Mouse (Mus musculus): ENCODE results near the gene Cyp2d12.
"Not testable (repeated sequence)": the region's sequence is repeated elsewhere in the genome, so short reads cannot be mapped to it uniquely, and the experiment has no call there.

Cyp2d12 gene

DNA sequence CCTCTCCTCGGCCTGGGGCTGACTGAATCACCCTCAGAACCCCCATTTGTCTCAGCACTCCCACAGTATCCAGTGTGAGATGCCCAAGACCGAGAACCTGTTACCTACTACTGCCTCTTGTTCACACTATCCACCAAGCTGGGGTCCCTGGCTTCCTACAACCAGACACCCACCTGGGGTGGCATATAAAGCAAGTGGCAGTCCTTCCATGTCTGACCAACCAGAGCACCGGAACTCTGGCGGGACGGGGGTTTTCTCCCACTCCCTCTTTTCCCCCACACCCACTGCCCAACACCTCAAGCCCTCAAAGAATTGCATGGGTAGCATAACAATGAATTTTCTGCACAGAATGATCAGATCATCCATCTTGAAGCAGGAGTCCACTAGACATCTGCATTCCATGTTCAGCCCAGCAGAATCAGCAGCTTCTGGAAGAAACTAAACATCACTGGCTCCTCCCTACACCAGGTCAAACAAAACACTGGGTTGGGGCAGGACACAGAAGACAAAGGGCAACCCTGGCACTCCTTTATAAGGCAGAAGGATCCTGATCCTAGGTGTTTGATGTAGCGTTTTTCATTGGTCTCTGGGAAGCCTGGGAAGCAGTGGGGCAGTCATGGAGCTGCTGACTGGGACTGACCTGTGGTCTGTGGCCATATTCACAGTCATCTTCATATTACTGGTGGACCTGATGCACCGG lies at the start of gene Cyp2d12:
TSS of gene Cyp2d12 (plus strand) at position 542 of the 700 bp plus-strand sequence.
- DNase-seq (ENCODE audit: low read depth) = no peak

DNA sequence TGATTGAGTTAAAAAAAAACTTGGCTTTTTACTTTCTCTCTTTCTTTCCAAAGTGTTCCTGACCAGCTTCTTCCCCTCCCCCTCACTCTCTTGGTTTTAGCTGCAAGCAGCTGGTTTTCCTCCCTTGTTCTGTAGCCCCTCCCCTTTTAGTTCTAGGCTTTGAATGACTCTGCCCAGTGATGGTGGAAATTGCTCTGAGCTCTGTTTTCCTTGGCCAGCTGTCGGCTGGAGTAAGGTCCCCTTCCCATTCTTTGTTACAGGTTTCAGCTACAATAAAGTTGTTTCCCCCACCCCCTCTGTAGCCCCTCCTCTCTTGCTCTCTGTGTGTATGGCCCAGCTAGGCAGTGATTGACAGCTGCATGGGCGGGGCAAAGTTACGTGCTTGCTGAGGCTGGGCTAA lies 47.9 kb upstream of the Cyp2d12 start:
- no peak for DNase-seq (ENCODE audit: low read depth)

DNA sequence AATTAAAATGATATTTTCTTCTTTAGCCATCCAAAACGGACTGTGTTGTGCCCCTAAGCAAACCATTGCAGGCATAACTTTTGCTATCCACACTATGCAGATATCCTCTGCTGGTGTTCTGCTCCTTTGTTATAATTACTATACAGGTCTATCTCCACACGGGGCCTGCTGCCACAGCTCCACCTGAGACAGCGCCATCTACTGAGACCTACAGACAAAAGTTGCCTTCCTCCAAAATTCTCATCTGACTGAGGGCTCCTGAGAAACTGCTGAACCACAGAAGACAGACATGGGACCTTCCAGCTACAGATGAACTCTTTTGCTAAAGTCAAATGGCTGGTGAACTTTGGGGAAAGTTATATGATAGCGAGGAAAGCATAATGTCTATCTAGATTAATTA lies 47.1 kb upstream of the Cyp2d12 start:
- DNase-seq (ENCODE audit: low read depth) = peak; percentile 4

DNA sequence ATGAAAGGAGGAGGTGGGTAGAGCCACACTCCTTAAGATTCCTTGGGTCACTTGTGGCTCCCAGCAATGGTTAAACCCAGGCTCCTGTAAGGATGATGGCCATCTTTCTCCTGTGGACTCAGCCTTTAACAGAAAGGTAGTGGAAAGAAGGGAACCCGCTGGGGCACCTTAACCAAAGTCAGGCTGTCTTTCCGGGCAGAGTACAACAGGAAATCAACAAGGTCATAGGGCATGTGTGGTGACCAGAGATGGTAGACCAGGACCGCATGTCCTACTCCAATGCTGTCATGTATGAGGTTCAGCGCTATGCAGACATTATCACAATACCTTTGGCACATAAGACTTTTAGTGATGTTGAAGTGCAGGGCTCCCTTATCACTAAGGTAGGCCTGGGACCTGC lies 45.4 kb upstream of the Cyp2d12 start:
- DNase-seq (ENCODE audit: low read depth) = not testable (repeated sequence)

DNA sequence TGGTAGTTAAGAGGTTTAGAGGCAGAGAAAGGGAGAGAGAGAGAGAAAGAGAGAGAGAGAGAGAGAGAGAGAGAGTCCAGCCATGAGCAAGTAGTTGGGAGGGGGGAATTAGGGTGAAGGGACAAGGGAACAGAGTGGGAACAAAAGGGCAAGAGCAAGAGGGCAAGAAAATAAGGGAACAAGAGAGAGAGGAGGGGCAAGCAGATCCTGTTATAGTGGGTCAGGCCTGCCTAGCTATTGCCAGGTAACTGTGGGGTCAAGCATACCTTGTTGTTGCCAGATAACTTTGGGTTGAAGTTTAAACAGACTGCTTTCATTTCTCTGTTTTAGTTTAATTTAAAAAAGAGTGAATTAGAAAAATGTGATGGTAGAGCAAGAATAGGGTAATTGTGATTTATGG lies 44.4 kb upstream of the Cyp2d12 start:
- not testable (repeated sequence) for DNase-seq (ENCODE audit: low read depth)

DNA sequence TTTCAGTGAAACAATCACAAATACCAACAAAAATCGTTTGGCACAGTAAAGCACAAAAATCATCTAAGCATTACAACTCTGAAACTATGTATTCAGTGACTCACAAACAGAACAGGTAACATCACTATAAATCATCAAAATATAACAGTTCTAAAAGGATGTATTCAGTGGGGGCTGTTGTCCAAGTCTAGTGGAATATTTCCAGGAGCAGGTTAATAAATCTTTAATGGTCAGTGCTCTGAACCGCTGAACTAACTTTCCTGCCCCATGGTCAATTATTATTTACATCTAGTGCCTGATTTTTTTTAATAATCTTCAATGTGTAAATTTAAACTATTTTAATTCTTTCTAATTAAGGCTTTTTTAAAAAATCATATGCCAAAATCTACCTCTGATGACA lies 42.8 kb upstream of the Cyp2d12 start:
- not testable (repeated sequence) for DNase-seq (ENCODE audit: low read depth)

DNA sequence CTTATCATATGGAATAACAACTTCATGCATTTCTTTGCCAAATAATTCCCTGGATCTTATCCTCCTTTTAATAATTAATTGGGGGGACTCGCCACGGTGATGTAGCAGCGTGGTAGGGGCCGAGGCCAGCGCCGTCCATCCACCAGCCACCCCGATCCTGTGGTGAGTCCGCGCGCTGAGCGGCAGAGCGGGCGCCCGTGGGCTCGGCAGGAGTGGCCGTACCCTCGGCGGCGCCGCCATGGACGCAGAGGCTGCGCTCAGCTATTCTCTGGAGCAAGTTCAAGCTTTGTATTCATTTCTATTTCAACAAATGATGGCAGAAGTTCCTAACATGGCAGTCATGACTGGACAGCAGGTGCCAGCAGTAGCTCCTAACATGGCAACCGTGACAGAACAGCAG lies 38.7 kb upstream of the Cyp2d12 start:
- DNase-seq (ENCODE audit: low read depth) = not testable (repeated sequence)

DNA sequence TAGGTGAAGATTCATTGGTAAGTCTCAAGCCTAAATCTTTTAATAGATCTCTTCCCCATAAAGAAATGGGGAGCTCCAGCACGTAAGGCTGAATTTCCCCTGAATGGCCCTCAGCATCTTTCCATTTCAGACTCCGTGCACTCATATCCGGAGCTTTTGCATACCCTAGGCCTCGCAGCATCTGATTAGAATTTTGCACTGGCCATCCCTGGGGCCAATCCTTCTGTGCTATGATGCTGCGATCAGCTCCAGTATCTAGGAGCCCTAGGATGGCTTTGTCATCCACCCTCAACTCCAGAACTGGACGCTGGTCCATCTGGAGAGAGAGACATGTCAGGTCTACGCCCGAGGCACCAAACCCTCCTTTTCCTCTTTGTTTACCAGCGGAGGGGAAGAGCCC lies 27.5 kb upstream of the Cyp2d12 start:
- not testable (repeated sequence) for DNase-seq (ENCODE audit: low read depth)

DNA sequence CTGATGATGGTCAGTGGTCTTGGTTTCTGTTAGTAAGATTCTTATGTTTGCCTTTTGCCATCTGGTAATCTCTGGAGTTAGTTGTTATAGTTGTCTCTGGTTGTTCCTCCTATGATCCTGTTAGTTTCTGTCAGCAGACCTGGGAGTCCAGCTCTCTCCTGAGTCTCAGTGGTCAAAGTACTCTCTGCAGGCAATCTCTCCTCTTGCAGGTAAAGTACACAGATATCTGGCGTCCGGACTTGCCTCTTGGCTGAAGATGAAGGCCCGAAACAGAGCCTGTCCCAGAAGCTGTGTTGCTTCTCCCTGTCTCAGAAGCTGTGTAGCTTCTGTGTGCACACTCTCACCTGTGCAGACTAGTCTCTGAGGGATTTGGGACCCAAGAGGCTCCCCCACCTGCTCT lies 22.2 kb upstream of the Cyp2d12 start:
- DNase-seq (ENCODE audit: low read depth) = not testable (repeated sequence)

DNA sequence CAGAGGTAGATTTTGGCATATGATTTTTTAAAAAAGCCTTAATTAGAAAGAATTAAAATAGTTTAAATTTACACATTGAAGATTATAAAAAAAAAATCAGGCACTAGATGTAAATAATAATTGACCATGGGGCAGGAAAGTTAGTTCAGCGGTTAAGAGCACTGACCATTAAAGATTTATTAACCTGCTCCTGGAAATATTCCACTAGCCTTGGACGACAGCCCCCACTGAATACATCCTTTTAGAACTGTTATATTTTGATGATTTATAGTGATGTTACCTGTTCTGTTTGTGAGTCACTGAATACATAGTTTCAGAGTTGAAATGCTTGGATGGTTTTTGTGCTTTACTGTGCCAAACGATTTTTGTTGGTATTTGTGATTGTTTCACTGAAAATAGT lies 11.9 kb upstream of the Cyp2d12 start:
- DNase-seq (ENCODE audit: low read depth) = not testable (repeated sequence)

DNA sequence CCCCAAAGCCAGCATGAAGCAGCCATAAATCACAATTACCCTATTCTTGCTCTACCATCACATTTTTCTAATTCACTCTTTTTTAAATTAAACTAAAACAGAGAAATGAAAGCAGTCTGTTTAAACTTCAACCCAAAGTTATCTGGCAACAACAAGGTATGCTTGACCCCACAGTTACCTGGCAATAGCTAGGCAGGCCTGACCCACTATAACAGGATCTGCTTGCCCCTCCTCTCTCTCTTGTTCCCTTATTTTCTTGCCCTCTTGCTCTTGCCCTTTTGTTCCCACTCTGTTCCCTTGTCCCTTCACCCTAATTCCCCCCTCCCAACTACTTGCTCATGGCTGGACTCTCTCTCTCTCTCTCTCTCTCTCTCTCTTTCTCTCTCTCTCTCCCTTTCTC lies 10.3 kb upstream of the Cyp2d12 start:
- DNase-seq (ENCODE audit: low read depth) = not testable (repeated sequence)

DNA sequence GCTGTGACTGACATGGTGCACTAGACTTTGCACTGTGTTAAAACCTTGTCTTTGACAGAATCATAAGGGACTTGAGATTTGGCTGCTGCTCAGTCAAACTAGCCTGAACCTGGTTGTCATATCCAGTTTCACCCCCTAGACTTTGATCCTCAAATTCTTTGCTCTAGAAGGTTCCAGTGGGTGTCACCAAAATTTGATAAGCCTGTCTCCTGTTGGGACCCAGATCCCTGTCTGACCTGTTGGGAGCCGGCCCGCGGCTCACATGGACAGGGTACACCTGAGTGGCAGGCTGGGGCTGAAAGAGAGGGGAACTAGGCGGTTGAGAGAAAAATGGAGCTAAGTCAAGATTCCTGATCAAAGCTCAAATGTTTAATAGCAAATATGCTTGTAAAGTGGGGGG lies 7.1 kb upstream of the Cyp2d12 start:
- not testable (repeated sequence) for DNase-seq (ENCODE audit: low read depth)

DNA sequence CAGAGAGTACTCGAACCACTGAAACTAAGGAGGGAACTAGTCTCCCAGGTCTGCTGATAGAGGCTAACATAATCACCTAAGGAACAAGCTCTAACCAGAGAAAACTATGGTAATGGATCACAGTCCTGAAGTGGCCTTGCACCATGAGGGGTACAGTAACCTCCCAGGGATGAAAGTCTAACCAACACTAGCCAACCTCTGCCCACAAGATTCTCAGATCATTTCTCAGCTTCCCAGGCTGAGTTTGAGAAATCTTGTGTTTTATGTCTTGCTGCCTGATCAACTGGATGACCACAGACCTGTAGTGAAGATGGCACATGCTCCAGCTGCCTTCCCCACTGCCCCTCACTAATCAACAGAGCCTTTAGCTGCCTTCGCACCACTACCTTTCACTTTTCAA lies 1.7 kb upstream of the Cyp2d12 start:
- DNase-seq (ENCODE audit: low read depth) = not testable (repeated sequence)

DNA sequence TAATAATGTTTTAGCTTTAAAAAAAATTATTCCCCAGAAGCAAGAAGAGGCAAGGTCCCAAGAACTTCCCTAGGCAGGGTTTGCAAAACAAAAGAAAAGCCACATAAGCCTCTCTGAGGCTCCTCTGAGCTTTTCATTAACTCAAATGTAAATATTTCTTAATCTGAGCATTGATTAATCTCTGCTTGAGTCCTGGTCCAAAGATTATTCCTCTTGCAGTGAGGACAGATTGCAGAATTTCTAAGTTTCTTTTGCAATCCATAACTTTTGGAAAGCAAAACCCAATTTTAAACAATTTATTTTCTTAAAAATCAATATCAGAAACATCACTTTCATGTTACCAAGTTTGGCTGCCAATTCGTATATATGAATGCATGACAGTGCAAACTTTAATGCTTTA lies 18.0 kb downstream of the Cyp2d12 start:
- no peak for DNase-seq (ENCODE audit: low read depth)

DNA sequence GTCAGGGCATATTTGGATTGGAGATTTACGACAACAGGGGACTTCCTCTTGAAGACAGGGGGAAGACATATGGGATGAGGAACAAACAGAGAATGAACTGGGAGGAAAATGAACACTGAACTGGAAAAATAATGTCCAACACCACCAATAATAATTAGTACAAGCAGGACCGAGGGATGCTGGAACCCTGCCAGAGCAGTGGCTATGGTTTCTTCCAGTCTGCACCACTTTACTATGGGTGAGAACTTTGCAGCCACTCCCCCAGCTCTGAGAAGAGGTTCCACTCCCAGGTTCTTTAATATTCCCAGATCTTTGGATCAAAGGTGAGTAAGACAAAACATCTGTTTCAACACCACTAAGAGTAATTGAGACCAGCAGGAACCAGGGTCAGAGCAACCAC lies 24.2 kb downstream of the Cyp2d12 start:
- no peak for DNase-seq (ENCODE audit: low read depth)

DNA sequence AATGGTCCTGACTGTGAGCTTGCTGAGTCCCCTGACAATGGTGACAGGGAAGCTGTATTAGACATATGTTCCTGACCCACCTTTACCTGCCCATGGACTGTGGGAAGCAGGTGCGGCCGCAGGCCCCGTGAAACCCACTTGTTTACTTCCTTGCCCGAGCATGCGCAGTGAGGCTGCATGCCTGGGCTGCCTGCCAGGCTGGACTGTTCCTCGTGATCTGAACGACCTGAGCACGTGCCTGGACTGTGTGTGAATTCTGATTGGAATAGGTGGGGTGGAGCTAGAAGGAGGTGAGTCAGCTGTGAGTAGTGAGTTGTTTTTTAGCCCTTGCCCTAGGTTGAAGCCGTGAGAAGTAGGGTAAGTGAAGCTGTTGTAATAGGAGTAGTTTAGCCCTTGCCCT lies 27.7 kb downstream of the Cyp2d12 start:
- no peak for DNase-seq (ENCODE audit: low read depth)

Measured in induced T-regulatory cell, adult 2 months (primary cell).